Mouse (Mus musculus) stomach, postnatal 0 days (tissue): ENCODE data around the gene Etv2. TPM values are rescaled to one million over a fixed set of nuclear protein-coding genes. Genes with fewer than 3 reads are reported as not detected.

Source experiments
- ATAC-seq: fragments of 200-750 bp; cut with Nextera tagmentation; 2 replicates; pipeline ENCODE4 v1.8.0; 2017; ENCODE audit not compliant: low FRiP score, low TSS enrichment
- DNase-seq: peaks from one replicate; pipeline ENCODE4 v3.0.0-alpha.2; 2016; ENCODE audit warnings: low spot score
- H3K27ac ChIP-seq: fragments of 300-500 bp; sonication (generic); replicated peaks from 2 replicates; pipeline ENCODE4 v1.5.1; 2014; ENCODE audit warnings: mild to moderate bottlenecking, control low read depth
- H3K27me3 ChIP-seq: fragments of 300-500 bp; sonication (generic); 2 replicates; pipeline ENCODE4 v1.6.1; 2014; ENCODE audit warnings: low read length; ENCODE audit not compliant: control insufficient read depth, insufficient read depth
- H3K36me3 ChIP-seq: fragments of 300-500 bp; sonication (generic); 2 replicates; pipeline ENCODE4 v1.6.1; 2014; ENCODE audit warnings: low read length, mixed read lengths; ENCODE audit not compliant: control insufficient read depth, insufficient read depth
- H3K4me1 ChIP-seq: fragments of 300-500 bp; sonication (generic); replicated peaks from 2 replicates; pipeline ENCODE4 v1.6.1; 2014; ENCODE audit warnings: antibody characterized with exemption; ENCODE audit not compliant: control insufficient read depth, insufficient read depth
- H3K4me2 ChIP-seq: fragments of 300-500 bp; sonication (generic); replicated peaks from 2 replicates; pipeline ENCODE4 v1.6.1; 2014; ENCODE audit warnings: low read depth, mild to moderate bottlenecking, control low read depth, moderate library complexity
- H3K4me3 ChIP-seq: fragments of 300-500 bp; sonication (generic); 2 replicates; pipeline ENCODE4 v1.5.1; 2014; ENCODE audit warnings: low read depth, low read length, control low read depth
- H3K9ac ChIP-seq: fragments of 300-500 bp; sonication (generic); 2 replicates; pipeline ENCODE4 v1.6.1; 2014; ENCODE audit warnings: mild to moderate bottlenecking, low read length, control low read depth, mixed read lengths
- H3K9me3 ChIP-seq: fragments of 300-500 bp; sonication (generic); 2 replicates; pipeline ENCODE4 v1.6.1; 2016; ENCODE audit warnings: low read length; ENCODE audit not compliant: control insufficient read depth
- CTCF ChIP-seq: IDR thresholded peaks from 2 replicates; pipeline ENCODE4 v1.5.1; 2016; ENCODE audit warnings: antibody characterized with exemption, low read depth, mild to moderate bottlenecking, moderate library complexity
- EP300 ChIP-seq: optimal IDR thresholded peaks from 2 replicates; pipeline ENCODE3; 2016; ENCODE audit warnings: antibody characterized with exemption
- WGBS: fragments of 180-500 bp; shearing (Covaris S2); extraction: QIAGEN DNeasy Blood & Tissue Kit; methylation state at CpG from one replicate; pipeline ENCODE4 v1.1.7; 2014; 5-methylcytosine and 5-hydroxymethylcytosine counted together
- polyA plus RNA-seq: library from polyadenylated mRNA; unstranded; fragments of >200 nt; fragmentation: Nextera tagmentation; extraction: Ambion mirVana; gene quantifications from 2 replicates; pipeline ENCODE4 v1.2.1, GENCODE M21; 2015

The Etv2 gene
- polyA plus RNA-seq, 1 experiment from 2014 or later, result not detected

DNA sequence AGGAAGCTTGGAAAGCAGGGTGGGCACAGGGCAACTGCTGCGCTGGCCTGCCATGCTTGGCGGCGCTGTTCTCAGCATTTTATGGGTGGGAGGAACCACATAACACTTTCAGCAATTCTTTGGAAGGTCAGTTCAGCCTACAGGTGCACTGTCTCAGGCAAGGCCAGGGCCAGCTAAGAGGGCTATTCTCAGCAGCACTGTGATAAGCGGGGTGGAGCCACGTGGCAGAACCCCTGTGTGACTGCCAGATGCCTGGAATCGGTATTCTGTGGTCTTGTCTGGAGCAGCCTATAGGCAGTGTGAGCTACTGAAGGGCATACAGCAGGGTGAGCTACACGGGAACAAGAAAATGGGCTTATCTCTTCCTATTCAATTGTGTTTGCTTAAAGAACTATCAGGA lies 25.6 kb downstream of the Etv2 start:
- no peaks in the 10 kb centered on the region for H3K4me1 ChIP-seq
- H3K9me3 ChIP-seq, result no peaks in the 10 kb centered on the region
- TF ChIP-seq CTCF (no peak), EP300 (no peak)
- H3K4me2 ChIP-seq, result no peak overlapping the region
- H3K36me3 ChIP-seq, result no peaks in the 10 kb centered on the region
- WGBS, result 50% methylated on average over 7 of the region's 7 CpGs
- H3K27ac ChIP-seq, result no peak overlapping the region
- no peak overlapping the region for H3K9ac ChIP-seq
- DNase-seq (peak; percentile 42), ATAC-seq (peak; percentile 51)
- H3K4me3 ChIP-seq, result no peak overlapping the region
- no peaks in the 10 kb centered on the region for H3K27me3 ChIP-seq

DNA sequence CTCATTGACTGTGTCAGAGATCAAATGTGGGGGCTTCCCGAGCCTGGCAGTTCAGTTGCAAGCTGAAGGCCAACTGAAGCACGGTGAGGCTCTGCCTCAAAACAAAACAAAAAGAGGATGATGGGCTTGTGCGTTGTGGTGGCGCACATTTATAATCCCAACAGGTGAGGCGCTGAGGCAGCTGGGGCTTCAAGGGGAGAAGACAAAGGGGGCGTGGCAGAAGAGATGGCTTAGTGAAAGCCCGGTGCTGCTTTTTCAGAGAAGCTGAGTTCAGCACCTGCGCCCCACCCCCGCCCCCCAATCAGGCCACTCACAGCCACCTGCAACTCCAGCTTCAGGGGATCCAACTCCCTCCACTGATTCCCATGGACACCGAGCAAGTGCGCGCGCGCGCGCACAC lies 27.2 kb downstream of the Etv2 start:
- DNase-seq, result no peak
- WGBS, result 46% methylated on average over 16 of the region's 16 CpGs
- H3K4me2 ChIP-seq, result no peak overlapping the region
- H3K9me3 ChIP-seq, result no peaks in the 10 kb centered on the region
- no peak overlapping the region for H3K27ac ChIP-seq
- no peak overlapping the region for H3K4me3 ChIP-seq
- ATAC-seq, result no peak
- no peak for TF ChIP-seq CTCF
- TF ChIP-seq EP300, result no peak
- H3K4me1 ChIP-seq, result no peaks in the 10 kb centered on the region
- H3K36me3 ChIP-seq, result no peaks in the 10 kb centered on the region
- H3K27me3 ChIP-seq, result no peaks in the 10 kb centered on the region
- H3K9ac ChIP-seq, result no peak overlapping the region

DNA sequence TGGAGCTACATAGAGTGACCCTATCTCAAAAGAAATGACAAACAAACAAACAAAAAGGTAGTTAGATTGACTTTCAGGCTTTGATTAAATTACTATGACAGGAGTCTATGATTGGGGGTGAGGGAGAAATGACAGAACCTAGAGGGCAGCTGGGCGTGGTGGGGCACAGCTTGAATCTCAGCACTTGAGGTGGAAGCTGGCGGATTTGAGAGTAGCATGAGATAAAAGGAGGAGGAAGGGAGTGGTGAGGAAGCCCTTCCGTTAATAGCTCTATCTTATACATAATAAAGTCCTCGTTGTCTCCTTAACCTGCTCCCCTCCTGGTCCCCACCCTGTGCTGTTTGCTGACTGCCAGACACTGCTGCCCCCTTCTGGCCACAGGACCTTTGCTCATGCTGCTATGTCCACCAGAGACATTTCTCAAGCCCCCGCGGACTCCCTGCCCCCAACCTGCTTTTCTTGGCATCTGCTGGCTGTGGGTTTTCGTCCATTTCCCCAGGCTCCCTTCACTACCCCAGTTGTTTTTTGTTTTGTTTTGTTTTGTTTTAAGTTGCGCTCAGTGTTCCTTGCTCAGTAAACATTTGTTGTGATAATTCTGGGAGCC lies 27.8 kb downstream of the Etv2 start:
- no peaks in the 10 kb centered on the region for H3K4me1 ChIP-seq
- no peak overlapping the region for H3K27ac ChIP-seq
- H3K4me3 ChIP-seq, result no peak overlapping the region
- TF ChIP-seq CTCF, result peak; percentile 81
- no peak for TF ChIP-seq EP300
- no peaks in the 10 kb centered on the region for H3K27me3 ChIP-seq
- no peak overlapping the region for H3K4me2 ChIP-seq
- peak; percentile 77 for DNase-seq
- H3K9me3 ChIP-seq, result no peaks in the 10 kb centered on the region
- no peaks in the 10 kb centered on the region for H3K36me3 ChIP-seq
- peak; percentile 28; the same call in 1 of the 2 replicates for ATAC-seq
- WGBS, result 28% methylated on average over 8 of the region's 8 CpGs
- H3K9ac ChIP-seq, result no peak overlapping the region

DNA sequence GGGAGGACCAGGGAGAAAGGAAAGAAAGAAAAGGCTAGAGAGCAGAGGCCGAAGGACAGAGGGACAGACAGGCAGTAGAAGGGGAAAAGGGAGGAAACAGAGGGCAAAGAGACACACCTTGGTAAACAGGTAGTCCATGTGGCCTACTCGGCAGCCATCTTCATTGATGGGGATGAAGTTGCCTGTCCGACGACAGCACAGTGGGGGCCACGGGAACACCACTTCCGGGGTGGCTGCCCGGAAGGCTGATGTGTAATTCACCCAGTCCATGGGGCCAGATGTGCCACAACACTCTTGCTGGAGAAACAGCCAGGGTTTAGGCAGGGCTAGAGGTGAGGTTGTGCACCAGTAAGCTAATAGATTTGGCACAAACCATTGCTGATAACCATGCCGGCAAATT lies 30.7 kb downstream of the Etv2 start:
- WGBS, result 75% methylated on average over 8 of the region's 8 CpGs
- Histone ChIP-seq H3K9me3 (no peaks in the 10 kb centered on the region), H3K27ac (no peak overlapping the region), H3K4me2 (no peak overlapping the region), H3K36me3 (no peaks in the 10 kb centered on the region), H3K9ac (no peak overlapping the region), H3K4me3 (no peak overlapping the region), H3K4me1 (no peaks in the 10 kb centered on the region), H3K27me3 (no peaks in the 10 kb centered on the region)
- no peak for DNase-seq
- TF ChIP-seq EP300 (no peak), CTCF (no peak)
- no peak for ATAC-seq

DNA sequence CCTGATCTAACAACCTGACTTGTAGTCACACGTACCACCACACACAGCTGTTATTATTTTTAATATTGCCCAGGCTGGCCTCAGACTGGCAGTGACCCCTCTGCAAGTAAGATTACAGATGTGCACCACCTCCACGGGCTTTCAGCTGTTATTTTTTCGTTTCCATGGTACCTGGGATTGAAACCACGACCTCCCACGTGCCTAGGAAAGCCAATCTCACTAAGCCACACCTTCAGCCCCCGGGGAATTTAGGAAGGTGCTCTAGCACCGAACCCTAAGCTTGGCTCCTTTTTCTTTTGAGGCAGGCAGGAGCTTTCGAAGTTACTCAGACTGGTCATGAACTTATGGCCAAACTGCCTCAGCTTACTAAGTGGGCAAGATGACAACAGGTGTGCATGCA lies 31.2 kb downstream of the Etv2 start:
- Histone ChIP-seq H3K4me3 (no peak overlapping the region), H3K4me1 (no peaks in the 10 kb centered on the region), H3K27me3 (no peaks in the 10 kb centered on the region), H3K4me2 (no peak overlapping the region), H3K9me3 (no peaks in the 10 kb centered on the region), H3K36me3 (no peaks in the 10 kb centered on the region), H3K27ac (no peak overlapping the region), H3K9ac (no peak overlapping the region)
- DNase-seq, result no peak
- no peak for ATAC-seq
- WGBS, result 42% methylated on average over 8 of the region's 8 CpGs
- TF ChIP-seq CTCF (no peak), EP300 (no peak)

DNA sequence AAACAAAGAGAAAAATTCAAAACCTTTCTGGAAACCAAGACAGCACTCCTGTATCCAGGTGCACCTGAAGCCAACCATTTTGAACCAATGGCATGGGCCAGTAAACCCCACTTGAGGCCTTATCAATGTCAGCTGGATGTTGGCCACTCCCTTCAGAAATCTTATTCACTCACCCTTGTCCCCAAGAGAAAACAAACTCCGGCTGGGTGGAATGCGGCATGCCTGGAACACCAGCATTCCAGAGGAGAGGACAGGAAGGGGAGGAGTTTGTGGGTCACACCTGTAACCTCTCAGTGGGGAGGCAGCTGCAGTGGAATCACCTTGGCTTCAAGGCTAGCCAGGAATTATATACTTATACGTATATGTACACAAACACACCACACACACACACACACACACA lies 33.1 kb downstream of the Etv2 start:
- no peak overlapping the region for H3K4me2 ChIP-seq
- H3K27ac ChIP-seq, result peak overlapping the region; percentile 80
- H3K9me3 ChIP-seq, result no peaks in the 10 kb centered on the region
- ATAC-seq, result peak; percentile 87
- H3K9ac ChIP-seq, result no peak overlapping the region
- TF ChIP-seq EP300, result peak; percentile 66
- TF ChIP-seq CTCF, result no peak
- H3K36me3 ChIP-seq, result no peaks in the 10 kb centered on the region
- 29% methylated on average over 3 of the region's 3 CpGs for WGBS
- no peak overlapping the region for H3K4me3 ChIP-seq
- H3K4me1 ChIP-seq, result no peaks in the 10 kb centered on the region
- peak; percentile 94 for DNase-seq
- no peaks in the 10 kb centered on the region for H3K27me3 ChIP-seq
